Mouse (Mus musculus): ENCODE results near the gene Fkbpl. TPM values are rescaled to one million over a fixed set of nuclear protein-coding genes. Genes with fewer than 3 reads are reported as not detected.

Fkbpl gene
- total RNA-seq, 1 experiment from 2014 or later, result 20.6 TPM

DNA sequence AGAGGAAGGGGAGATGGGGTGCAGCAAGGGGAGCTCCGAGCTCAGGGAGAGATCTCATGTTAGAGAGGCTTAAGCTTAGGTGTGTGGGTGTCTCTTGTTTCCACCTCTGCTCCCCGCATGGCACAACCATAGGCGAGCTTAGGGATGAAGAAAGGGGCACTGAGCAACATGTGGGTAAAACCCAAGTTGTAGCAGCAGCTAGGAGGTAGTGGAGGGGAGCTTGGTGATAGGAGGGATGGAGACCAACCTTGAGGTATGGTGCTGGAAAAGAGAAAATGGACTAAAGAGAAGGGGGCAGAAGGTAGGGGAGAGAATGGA, 15.3 kb downstream of the Fkbpl start:
- no peak for ATAC-seq (replicated peaks; ENCODE audit: low read depth, poor library complexity, severe bottlenecking)

DNA sequence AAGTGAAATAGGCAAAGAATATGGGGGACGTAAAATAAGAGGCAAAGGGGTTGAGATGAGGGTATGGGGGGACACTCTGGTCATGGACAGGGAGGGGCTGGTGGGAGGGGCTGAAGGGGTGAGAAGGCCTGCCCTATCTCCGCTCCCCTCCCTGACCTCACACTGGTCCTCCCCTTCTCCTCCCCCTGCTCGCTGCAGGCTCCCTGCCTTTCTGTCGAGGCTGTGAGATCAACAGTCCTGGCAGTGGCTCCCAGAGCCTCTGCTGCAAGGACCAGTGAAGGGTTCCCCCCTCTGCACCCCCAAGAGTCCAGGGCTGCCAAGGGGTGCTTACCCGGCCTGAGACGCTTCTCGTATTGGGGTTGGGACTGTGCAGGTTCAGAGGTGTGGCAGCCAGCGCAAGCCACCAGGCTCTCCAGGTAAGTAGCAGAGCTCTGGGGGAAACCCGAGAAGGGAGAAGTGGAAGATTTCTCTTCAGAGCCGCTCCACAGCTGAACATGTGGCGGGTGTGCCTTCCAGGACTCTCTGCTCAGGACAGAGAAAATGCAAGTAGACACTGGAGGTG, 15.8 kb downstream of the Fkbpl start:
- no peak for ATAC-seq (replicated peaks; ENCODE audit: low read depth, poor library complexity, severe bottlenecking)

DNA sequence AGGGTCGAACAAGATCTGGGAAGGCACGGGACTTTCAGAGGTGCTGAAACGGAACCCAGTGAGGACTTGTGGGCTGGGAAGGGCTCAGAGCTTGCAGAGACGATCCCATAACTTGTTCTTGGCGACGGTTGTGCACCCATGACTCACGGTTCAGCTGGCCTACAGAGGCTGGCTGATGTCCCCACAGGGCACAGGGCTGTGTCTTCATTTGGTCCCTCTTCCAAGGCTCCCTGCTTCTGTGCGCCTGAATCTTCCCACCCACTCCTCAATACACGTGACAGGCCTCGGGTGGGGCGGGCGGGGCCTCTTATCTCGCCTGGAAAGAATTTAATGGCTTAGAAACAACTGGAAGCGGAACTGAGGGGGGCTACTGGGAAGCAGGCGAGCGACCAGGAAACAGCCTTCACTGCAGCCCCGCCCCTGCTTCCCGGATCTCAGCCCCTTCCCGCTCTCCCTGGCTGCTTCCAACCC, 16.6 kb downstream of the Fkbpl start:
- ATAC-seq (replicated peaks; ENCODE audit: low read depth, poor library complexity, severe bottlenecking), result no peak

DNA sequence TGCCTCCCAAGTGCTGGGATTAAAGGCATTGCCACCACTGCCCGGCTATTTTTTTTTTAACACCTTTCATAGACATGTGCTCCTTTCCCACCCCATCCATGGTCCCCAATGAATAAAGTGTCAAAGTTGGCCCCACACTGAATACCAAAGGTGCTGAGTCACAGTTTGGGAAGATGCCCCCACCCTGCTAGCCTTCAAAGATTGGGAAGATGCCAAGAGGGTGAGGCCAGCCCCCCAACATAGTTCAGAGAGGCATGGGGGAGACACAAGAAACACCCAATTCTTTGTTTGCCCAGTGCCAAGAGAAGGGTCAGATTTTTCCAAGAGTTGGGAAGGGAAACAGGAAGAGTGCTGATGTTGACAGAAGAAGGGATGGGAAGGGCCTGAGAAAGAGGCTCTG, 17.9 kb downstream of the Fkbpl start:
- no peak for ATAC-seq (replicated peaks; ENCODE audit: low read depth, poor library complexity, severe bottlenecking)

DNA sequence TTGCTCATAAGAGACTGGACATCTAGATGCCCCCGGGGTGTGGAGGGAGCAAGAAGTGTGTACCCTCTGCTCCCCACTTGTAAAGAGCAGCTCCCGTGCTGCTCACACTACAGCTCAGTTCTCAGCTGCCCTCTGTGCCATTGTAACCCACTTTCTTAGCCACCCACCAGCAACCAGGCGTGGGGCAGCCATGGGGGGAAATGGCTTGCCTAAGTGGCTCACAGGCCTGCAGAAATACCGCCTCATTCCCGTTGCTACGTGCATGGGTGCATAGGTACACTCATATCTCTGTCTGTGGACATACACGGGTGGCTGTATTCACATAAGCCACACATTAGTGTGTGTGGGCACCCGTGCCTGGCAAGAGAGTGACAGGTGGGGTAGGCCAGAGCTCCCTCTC, 18.4 kb downstream of the Fkbpl start:
- ATAC-seq (replicated peaks; ENCODE audit: low read depth, poor library complexity, severe bottlenecking), result no peak

DNA sequence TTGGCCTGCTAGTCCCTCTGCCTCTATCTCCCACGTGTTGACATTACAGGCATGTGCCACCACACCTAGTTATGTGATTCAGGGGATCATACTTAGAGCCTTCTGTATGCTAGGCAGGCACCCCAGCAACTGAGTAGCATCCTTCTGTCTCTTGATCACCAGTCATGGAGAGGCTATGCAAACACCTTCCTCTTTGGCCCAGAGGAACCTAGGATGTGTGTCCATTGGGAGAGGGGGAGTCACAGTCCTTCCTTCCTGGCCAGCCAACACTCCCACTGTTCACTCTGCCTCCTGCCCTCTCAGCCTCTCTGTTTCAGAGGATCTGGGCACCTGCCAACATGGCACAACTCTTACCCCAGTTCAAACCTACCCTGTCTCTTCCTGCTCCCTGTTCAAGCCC, 19.0 kb downstream of the Fkbpl start:
- no peak for ATAC-seq (replicated peaks; ENCODE audit: low read depth, poor library complexity, severe bottlenecking)

DNA sequence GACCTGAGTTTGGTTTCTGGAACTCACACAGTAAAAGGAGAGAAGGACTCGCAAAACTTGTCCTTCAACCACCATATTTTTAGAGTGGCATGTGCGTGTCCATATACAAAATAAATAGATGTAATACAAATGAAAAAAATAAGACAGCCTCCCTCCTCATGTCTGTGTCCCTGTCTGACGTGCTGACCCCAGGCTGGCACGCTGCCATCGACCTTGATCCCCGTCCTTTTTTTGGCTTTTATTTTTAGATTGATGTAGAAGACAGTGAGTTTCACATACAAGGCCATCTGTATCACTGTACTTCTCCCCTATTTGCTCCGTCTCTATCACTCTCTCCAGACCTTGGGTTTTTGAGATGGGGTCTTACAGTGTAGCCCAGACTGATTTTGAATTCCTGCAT, 19.9 kb downstream of the Fkbpl start:
- ATAC-seq (replicated peaks; ENCODE audit: low read depth, poor library complexity, severe bottlenecking), result no peak

DNA sequence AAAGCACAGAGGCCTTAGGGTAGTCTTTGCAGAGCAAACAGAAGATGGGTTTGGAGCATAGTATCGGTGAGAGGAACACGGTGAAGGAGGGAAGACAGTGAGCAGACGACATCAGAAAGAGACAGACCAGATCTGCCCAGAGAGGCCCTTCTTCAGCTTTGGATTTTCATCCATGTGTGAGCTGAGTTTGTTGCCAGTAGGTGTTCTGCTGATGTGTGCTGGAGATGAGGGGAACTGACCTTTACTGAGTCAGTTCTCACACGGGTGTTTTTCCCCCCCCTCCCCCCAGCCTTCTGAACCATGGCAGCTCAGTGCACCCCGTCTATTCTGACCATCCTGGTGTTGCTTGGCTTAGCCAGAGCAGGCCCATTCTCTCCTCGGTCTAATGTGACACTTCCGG, 25.7 kb downstream of the Fkbpl start, which contains the start of gene Tnxb:
Gene Tnxb, plus strand, starts transcription at position 301 of the 400 bp plus-strand sequence.
- no peak for ATAC-seq (replicated peaks; ENCODE audit: low read depth, poor library complexity, severe bottlenecking)

DNA sequence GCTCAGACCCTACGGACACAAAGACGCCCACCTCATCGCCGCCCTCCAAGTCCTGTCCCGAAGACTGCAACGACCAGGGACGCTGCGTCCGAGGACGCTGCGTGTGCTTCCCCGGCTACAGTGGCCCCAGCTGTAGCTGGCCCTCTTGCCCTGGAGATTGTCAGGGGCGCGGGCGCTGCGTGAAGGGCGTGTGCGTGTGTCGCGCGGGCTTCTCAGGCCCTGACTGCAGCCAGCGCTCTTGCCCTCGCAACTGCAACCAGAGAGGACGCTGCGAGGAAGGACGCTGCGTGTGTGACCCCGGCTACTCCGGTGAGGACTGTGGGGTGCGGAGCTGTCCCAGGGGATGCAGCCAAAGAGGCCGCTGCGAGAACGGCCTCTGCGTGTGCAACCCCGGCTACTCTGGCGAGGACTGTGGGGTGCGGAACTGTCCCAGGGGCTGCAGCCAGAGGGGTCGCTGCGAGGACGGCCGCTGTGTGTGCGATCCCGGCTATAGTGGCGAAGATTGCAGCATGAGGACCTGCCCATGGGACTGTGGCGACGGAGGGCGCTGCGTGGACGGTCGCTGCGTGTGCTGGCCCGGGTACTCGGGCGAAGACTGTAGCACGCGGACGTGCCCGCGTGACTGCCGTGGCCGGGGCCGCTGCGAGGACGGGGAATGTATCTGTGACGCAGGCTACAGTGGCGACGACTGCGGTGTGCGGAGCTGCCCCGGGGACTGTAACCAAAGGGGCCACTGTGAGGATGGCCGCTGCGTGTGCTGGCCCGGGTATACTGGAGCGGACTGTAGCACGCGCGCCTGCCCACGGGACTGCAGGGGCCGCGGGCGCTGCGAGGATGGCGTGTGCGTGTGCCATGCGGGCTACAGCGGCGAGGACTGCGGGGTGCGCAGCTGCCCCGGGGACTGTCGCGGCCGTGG, 26.8 kb downstream of the Fkbpl start:
- ATAC-seq (replicated peaks; ENCODE audit: low read depth, poor library complexity, severe bottlenecking), result peak; percentile 22; the same call in 1 of the 2 replicates

DNA sequence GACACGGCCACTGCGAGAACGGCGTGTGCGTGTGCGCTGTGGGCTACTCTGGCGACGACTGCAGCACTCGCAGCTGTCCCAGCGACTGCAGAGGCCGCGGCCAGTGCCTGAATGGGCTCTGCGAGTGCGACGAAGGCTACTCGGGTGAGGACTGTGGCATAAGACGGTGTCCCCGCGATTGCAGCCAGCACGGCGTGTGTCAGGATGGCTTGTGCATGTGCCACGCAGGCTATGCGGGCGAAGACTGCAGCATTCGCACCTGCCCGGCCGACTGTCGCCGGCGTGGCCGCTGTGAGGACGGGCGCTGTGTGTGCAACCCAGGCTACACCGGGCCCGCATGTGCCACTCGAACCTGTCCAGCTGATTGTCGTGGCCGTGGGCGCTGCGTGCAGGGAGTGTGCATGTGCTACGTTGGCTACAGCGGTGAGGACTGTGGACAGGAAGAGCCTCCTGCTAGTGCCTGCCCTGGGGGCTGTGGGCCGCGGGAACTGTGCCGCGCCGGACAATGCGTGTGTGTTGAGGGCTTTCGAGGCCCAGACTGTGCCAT, 27.8 kb downstream of the Fkbpl start:
- no peak for ATAC-seq (replicated peaks; ENCODE audit: low read depth, poor library complexity, severe bottlenecking)

DNA sequence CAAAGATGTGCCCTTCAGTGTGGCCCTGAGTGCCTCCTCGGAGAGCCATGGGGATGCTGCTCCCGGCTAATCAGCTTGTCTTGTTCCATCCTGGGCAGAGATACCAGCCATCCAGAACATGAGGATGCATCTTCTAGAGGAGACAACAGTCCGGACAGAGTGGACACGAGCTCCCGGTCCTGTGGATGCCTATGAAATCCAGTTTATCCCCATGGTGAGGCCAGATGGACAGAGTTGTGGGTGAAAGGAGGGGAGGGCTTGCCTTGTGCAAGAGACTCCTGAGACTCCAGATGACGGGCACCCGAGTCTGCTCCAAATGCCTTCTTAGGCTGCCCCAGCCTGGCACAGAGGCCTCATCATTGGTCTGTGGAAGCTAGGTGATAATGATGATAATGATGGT, 28.6 kb downstream of the Fkbpl start:
- ATAC-seq (replicated peaks; ENCODE audit: low read depth, poor library complexity, severe bottlenecking), result no peak

DNA sequence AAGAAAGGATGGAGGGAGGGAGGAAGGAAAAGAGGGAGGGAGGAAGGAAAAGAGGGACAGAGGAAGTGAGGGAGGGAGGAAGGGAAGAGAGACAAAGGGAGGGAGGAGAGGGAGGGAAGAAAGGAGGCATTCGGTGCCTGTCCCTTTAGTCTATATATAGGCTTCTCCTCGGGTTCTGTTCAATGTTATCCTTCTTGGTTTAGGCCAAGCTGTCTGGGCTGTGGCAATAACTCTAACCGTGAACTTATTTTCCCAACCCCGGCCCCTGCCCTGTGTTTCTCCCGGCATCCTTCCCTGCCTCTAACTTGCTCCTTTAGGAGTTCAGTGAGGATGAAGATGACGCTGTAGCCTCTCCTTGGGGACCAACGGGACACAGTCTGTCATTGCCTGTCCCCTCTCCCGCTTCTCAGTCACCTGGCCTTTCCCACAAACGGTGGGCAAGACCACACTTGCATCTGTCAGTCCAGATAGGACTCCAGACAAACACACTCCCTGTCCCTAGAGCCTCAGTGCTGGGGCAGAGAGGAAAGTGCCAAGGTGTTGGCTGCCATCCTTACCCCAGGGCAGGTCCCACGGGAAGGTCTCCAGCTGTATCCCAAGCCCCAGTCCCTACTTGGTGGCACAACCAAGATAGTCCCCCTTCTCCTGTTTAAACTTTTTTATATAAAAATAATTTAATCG, 30.1 kb downstream of the Fkbpl start:
- ATAC-seq (replicated peaks; ENCODE audit: low read depth, poor library complexity, severe bottlenecking), result no peak

DNA sequence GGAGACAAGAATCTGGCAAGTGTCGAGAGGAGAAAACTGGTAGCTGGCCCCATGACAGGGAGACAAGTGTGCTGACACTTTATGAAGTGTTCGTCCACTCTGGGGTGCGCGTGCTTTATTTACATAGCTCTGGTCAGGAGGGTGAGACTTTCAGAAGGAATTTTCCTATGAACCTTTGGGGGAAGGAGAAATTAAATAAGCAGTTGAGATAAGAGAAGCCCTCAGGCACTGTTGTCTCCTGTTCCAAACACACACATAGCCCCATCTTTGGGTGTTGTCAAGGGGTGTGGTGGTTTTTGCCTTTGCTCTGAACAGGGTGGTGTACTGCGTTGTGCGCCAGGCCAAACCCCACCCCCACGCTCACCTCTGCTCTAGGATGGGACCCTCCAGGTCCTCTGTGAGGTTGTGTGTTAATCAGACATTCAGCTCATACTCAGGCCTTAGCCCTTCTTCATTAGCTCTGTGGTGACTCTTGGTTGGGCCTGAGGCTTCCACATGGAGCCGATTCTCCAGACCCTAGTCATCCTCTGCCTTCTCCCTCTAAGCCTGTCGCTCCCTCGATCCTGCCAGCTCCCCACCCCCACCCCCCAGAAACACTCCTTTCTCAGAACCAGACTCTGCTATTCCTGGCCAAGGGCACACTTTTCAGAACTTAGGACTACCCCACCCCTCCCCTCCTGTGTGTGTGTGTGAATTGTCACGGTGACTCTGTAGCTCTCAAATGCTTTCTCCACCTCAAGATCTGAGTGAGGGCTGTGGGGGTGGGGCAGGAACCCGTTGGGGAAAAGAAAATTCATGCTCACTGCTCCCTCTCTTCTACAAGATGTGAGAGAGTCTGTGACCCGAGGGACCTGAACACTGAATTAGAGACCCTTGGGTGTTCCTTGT, 30.9 kb downstream of the Fkbpl start:
- no peak for ATAC-seq (replicated peaks; ENCODE audit: low read depth, poor library complexity, severe bottlenecking)

DNA sequence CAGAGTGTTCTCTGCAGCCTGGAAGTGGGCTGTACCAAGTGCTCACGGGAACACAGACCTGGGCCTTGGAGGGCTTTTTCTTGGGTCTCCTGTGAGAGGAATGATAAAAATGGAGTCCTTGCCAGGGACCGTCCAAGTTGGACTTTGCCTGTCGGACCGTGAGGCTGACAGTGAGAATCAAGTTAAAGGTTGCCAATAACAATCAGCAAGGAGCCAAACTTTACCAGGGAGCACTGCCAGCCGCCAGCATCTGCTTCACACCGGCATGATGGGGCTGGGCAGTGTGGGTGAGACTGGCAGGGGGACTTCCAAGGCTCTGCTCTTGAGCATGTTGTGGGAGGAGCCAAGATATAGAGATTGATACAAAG, 31.5 kb downstream of the Fkbpl start:
- no peak for ATAC-seq (replicated peaks; ENCODE audit: low read depth, poor library complexity, severe bottlenecking)

DNA sequence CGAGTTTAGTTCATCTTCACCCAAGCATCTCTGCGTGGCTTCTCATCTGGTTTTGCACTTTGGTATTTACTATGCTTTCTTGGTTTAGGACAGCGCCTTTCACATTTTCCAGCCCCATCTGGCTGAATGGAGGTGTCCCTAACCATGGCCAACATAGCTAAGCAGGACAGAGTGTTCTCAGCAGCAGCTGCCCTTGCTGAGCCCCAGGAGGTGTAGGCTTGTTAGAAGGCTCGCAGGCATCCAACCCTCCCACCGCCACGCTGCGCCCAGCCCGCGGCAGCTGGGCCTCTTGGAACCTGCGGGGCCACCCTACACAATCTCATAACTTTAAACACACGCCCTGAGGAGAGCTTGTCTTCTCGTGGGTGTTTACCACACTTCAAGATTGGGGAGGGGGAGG, 32.1 kb downstream of the Fkbpl start:
- no peak for ATAC-seq (replicated peaks; ENCODE audit: low read depth, poor library complexity, severe bottlenecking)

DNA sequence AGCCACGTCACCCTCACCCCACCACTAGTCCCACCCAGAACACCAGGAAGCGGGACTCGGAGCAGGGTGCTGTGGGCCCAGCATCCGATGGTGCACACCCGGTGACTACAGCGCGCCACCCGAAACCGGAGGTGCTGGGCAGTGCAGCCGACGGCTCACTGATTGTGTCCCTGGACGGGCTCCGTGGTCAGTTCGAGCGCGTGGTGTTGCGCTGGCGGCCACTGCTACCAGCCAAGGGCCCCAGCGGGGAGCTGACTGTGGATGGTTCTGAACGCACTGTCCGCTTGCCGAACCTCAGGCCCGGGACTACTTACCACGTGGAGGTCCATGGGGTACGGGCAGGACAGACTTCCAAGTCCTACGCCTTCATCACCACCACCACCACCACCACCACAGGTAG, 35.6 kb downstream of the Fkbpl start:
- no peak for ATAC-seq (replicated peaks; ENCODE audit: low read depth, poor library complexity, severe bottlenecking)

DNA sequence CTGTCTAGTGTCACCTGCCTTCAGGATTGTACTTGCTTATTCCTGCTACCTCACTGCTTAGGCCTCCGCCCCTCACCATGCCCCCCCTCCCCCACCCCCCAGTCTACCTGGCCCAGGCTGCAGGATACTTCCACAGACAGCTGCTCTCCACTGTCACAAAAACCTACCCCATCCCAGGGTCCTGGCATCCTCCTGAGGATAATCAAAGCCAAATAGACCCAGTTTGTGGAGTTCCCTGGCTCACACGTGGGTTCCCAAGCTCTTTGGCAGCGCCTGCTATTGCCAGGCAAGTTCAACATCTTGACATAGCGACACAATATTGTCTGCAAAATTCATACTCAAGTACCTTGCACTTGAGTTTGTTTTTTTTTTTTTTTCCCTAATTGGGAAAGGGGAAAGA, 36.1 kb downstream of the Fkbpl start:
- no peak for ATAC-seq (replicated peaks; ENCODE audit: low read depth, poor library complexity, severe bottlenecking)

DNA sequence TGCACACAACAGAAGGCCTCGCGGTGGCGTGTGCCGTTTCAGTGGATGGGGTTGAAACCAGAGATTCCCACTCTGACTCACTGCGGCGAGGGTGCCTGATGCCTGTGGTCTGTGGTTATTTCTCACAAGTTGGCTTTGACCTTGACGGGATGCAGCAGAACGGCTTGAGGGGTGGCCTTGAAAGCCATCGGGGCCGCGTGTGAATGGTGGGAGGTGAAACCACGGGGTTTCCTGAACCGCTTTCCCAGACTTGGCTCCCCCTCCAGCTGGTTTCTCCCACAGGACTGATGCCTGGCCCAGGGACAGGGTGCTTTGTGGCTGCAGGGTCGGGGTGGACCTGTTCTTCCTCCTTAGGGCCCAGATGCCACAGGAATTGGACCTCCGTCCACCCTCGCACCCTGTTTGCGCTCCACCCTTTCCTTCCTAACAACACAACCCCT, 36.6 kb downstream of the Fkbpl start:
- peak; percentile 82 for ATAC-seq (replicated peaks; ENCODE audit: low read depth, poor library complexity, severe bottlenecking)

DNA sequence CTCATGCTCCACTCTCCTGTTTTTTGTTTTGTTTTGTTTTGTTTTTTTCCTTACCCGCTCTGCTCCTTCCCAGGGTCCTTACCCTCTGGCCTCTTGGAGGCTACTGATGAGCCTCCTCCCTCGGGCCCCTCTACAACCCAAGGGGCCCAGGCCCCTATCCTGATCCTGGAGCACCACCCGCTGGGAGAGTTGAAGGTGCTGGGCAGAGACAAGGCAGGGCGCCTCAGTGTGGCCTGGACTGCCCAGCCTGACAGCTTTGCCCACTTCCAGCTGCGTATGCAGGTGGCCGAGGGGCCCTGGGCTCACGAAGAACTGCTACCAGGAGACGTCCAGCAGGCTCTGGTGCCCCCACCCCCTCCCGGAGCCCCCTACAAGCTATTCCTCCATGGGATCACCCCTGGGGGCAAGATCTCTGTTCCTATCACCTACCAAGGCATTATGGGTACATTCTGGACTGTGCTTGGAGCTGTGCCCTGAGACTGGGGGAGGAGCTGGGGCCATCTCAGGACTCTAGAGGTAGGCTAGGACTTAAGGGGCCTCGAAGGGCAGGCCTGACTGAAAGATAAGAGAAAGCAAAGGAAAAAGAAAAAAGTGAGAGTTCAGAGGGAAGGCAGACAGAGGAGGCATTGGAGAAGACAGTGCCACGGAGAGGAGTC, 37.4 kb downstream of the Fkbpl start:
- no peak for ATAC-seq (replicated peaks; ENCODE audit: low read depth, poor library complexity, severe bottlenecking)

Measured in common myeloid progenitor, adult 5-6 weeks (primary cell).